Mouse (Mus musculus) limb, embryonic 14.5 days (tissue): Measurements from ENCODE around the gene Erh. TPM values are rescaled to one million over a fixed set of nuclear protein-coding genes. Genes with fewer than 3 reads are reported as not detected.

Experiments
- ATAC-seq: fragments of 200-750 bp; cut with Nextera tagmentation; 2 replicates; pipeline ENCODE4 v1.8.0; 2017; ENCODE audit warnings: low read depth, moderate number of reproducible peaks, moderate TSS enrichment; ENCODE audit not compliant: low FRiP score
- DNase-seq: peaks from one replicate; pipeline ENCODE4 v3.0.0-alpha.2; 2015; ENCODE audit warnings: low spot score
- H3K27ac ChIP-seq: fragments of 300-500 bp; sonication (generic); replicated peaks from 2 replicates; pipeline ENCODE4 v1.5.1; 2014; ENCODE audit warnings: low read depth, mild to moderate bottlenecking, low read length, moderate library complexity, mixed read lengths
- H3K27me3 ChIP-seq: fragments of 300-500 bp; sonication (generic); 2 replicates; pipeline ENCODE4 v1.6.1; 2014; ENCODE audit warnings: low read length, mixed read lengths; ENCODE audit not compliant: control insufficient read depth, insufficient read depth
- H3K36me3 ChIP-seq: fragments of 300-500 bp; sonication (generic); 2 replicates; pipeline ENCODE4 v1.6.1; 2014; ENCODE audit warnings: mild to moderate bottlenecking, low read length, moderate library complexity, mixed read lengths; ENCODE audit not compliant: control insufficient read depth, insufficient read depth
- H3K4me1 ChIP-seq: fragments of 300-500 bp; sonication (generic); 2 replicates; pipeline ENCODE4 v1.6.1; 2014; ENCODE audit warnings: antibody characterized with exemption, low read length, mixed read lengths; ENCODE audit not compliant: control insufficient read depth, insufficient read depth
- H3K4me2 ChIP-seq: fragments of 300-500 bp; sonication (generic); replicated peaks from 2 replicates; pipeline ENCODE4 v1.6.1; 2014; ENCODE audit warnings: low read depth, mild to moderate bottlenecking, low read length, moderate library complexity; ENCODE audit not compliant: severe bottlenecking
- H3K4me3 ChIP-seq: fragments of 300-500 bp; sonication (generic); replicated peaks from 2 replicates; pipeline ENCODE4 v1.5.1; 2014; ENCODE audit warnings: low read length
- H3K9ac ChIP-seq: fragments of 300-500 bp; sonication (generic); 2 replicates; pipeline ENCODE4 v1.6.1; 2014; ENCODE audit warnings: mild to moderate bottlenecking, low read depth, low read length, moderate library complexity; ENCODE audit not compliant: severe bottlenecking
- H3K9me3 ChIP-seq: fragments of 300-500 bp; sonication (generic); 2 replicates; pipeline ENCODE4 v1.6.1; 2016; ENCODE audit warnings: low read length; ENCODE audit not compliant: control insufficient read depth
- POLR2A ChIP-seq: fragments of 200-500 bp; IDR thresholded peaks from 2 replicates; pipeline ENCODE4 v1.8.0; 2012; ENCODE audit warnings: inconsistent platforms, mild to moderate bottlenecking, moderate library complexity, borderline replicate concordance; ENCODE audit not compliant: insufficient read depth, insufficient read length; ENCODE audit errors: extremely low read depth
- WGBS: fragments of 180-500 bp; shearing (Covaris S2); extraction: QIAGEN DNeasy Blood & Tissue Kit; methylation state at CpG from one replicate; pipeline ENCODE4 v1.1.7; 2014; 5-methylcytosine and 5-hydroxymethylcytosine counted together
- polyA plus RNA-seq, 2 experiments: library from polyadenylated mRNA; depleted of rRNA in 1 of 2; stranded (reverse) in 1 of 2; unstranded in 1 of 2; fragments of >200 nt; fragmentation: Nextera tagmentation in 1 of 2; extraction: Ambion mirVana in 1 of 2; gene quantifications; 2 replicates each; pipeline versions ENCODE4 v1.2.1 to v1.2.3; 2012 to 2014

The Erh gene
- polyA plus RNA-seq, 2 experiments, result 285 to 355 TPM

DNA sequence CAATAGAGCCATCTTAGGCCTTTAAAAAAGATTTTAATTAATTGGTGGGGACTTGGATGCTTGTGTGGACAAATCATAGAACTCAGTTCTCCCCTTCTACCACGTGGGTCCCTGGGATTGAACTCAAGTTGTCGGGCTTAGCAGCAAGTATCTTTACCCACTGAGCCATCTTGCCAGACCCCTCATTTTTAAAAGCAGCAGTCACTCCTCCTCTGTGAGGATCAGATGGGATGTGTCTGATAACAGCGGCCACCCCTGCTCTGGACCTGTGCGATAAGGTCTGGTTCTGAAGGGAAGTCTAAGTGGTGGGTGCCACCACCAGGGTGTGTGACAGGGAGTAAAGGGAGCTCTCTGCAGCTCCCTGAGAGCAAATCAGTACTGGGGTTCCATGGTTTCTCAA, 48.6 kb downstream of the Erh start:
- no peak overlapping the region for H3K4me2 ChIP-seq
- DNase-seq (no peak), ATAC-seq (no peak)
- TF ChIP-seq POLR2A, result no peak
- WGBS, result 89% methylated on average over 4 of the region's 4 CpGs
- no peak overlapping the region for H3K9ac ChIP-seq
- no peaks in the 10 kb centered on the region for H3K27me3 ChIP-seq
- H3K4me1 ChIP-seq, result no peaks in the 10 kb centered on the region
- H3K9me3 ChIP-seq, result no peaks in the 10 kb centered on the region
- H3K36me3 ChIP-seq, result no peaks in the 10 kb centered on the region
- no peak overlapping the region for H3K27ac ChIP-seq
- H3K4me3 ChIP-seq, result no peak overlapping the region

GRCm38 (mm10) chr12:80594781-80595180, 49.4 kb downstream of the Erh start:
- H3K27me3 ChIP-seq, result no peaks in the 10 kb centered on the region
- H3K4me2 ChIP-seq, result no peak overlapping the region
- no peak overlapping the region for H3K9ac ChIP-seq
- ATAC-seq, result no peak
- no peak for DNase-seq
- no peaks in the 10 kb centered on the region for H3K9me3 ChIP-seq
- H3K27ac ChIP-seq, result no peak overlapping the region
- H3K4me3 ChIP-seq, result no peak overlapping the region
- 78% methylated on average over 4 of the region's 4 CpGs for WGBS
- no peak for TF ChIP-seq POLR2A
- no peaks in the 10 kb centered on the region for H3K4me1 ChIP-seq
- no peaks in the 10 kb centered on the region for H3K36me3 ChIP-seq

GRCm38 (mm10) chr12:80594141-80594540, 50.0 kb downstream of the Erh start:
- TF ChIP-seq POLR2A, result no peak
- H3K4me1 ChIP-seq, result no peaks in the 10 kb centered on the region
- no peak overlapping the region for H3K27ac ChIP-seq
- H3K9ac ChIP-seq, result no peak overlapping the region
- no peaks in the 10 kb centered on the region for H3K36me3 ChIP-seq
- H3K9me3 ChIP-seq, result no peaks in the 10 kb centered on the region
- H3K27me3 ChIP-seq, result no peaks in the 10 kb centered on the region
- DNase-seq (no peak), ATAC-seq (no peak)
- no peak overlapping the region for H3K4me2 ChIP-seq
- 77% methylated on average over 4 of the region's 4 CpGs for WGBS
- H3K4me3 ChIP-seq, result no peak overlapping the region

GRCm38 (mm10) chr12:80584973-80585372, 59.2 kb downstream of the Erh start:
- no peak for DNase-seq
- no peak for TF ChIP-seq POLR2A

More at GRCm38 (mm10) chr12:80584973-80585372, 59.2 kb downstream of the Erh start:
- no peak overlapping the region for H3K4me2 ChIP-seq
- H3K9ac ChIP-seq, result no peak overlapping the region
- no peak overlapping the region for H3K27ac ChIP-seq
- no peaks in the 10 kb centered on the region for H3K27me3 ChIP-seq
- H3K4me3 ChIP-seq, result no peak overlapping the region
- no peaks in the 10 kb centered on the region for H3K4me1 ChIP-seq
- H3K36me3 ChIP-seq, result no peaks in the 10 kb centered on the region
- H3K9me3 ChIP-seq, result no peaks in the 10 kb centered on the region
- ATAC-seq, result no peak
- 24% methylated on average over 2 of the region's 2 CpGs for WGBS

Other genes starting within 250 kb of the Erh start
- 27.8 and 33.9 TPM in 2 replicates for gene Dcaf5, start 207.7 kb downstream of the Erh start, polyA plus RNA-seq (2012; rRNA removed)
- gene Dcaf5, start 207.7 kb downstream of the Erh start, polyA plus RNA-seq (2014; fragmentation: Nextera tagmentation; extraction: Ambion mirVana), result 13.9 and 15.6 TPM in 2 replicates
- 30.5 and 33.1 TPM in 2 replicates for gene Exd2, start 181.2 kb downstream of the Erh start, polyA plus RNA-seq (2012; rRNA removed)
- gene Exd2, start 181.2 kb downstream of the Erh start, polyA plus RNA-seq (2014; fragmentation: Nextera tagmentation; extraction: Ambion mirVana), result 22.8 and 28.7 TPM in 2 replicates
- 19.1 and 20.2 TPM in 2 replicates for gene Galnt16, start 126.1 kb downstream of the Erh start, polyA plus RNA-seq (2012; rRNA removed)
- 12.4 and 15.7 TPM in 2 replicates for gene Galnt16, start 126.1 kb downstream of the Erh start, polyA plus RNA-seq (2014; fragmentation: Nextera tagmentation; extraction: Ambion mirVana)
- 29.1 and 40.6 TPM in 2 replicates for gene Slc39a9, start 458 bp downstream of the Erh start, polyA plus RNA-seq (2012; rRNA removed)
- 26.9 and 28.0 TPM in 2 replicates for gene Slc39a9, start 458 bp downstream of the Erh start, polyA plus RNA-seq (2014; fragmentation: Nextera tagmentation; extraction: Ambion mirVana)
- 0.29 and 0.33 TPM in 2 replicates for gene Plekhd1, start 48.2 kb upstream of the Erh start, polyA plus RNA-seq (2012; rRNA removed)
- 0.12 and 0.18 TPM in 2 replicates for gene Plekhd1, start 48.2 kb upstream of the Erh start, polyA plus RNA-seq (2014; fragmentation: Nextera tagmentation; extraction: Ambion mirVana)
- gene Ccdc177, start 116.3 kb upstream of the Erh start, polyA plus RNA-seq (2012; rRNA removed), result 0.08 and 0.10 TPM in 2 replicates
- gene Ccdc177, start 116.3 kb upstream of the Erh start, polyA plus RNA-seq (2014; fragmentation: Nextera tagmentation; extraction: Ambion mirVana), result 0.04 and 0.07 TPM in 2 replicates
- gene Susd6, start 146.2 kb upstream of the Erh start, polyA plus RNA-seq (2012; rRNA removed), result 28.6 and 32.2 TPM in 2 replicates
- gene Susd6, start 146.2 kb upstream of the Erh start, polyA plus RNA-seq (2014; fragmentation: Nextera tagmentation; extraction: Ambion mirVana), result 22.3 and 24.9 TPM in 2 replicates